Mouse (Mus musculus): ENCODE results near the gene Tom1l1. TPM values are rescaled to one million over a fixed set of nuclear protein-coding genes. Genes with fewer than 3 reads are reported as not detected.

Tom1l1 gene
- total and polyA plus RNA-seq, 3 experiments = 25.4 to 41.3 TPM; not detected in 1

DNA sequence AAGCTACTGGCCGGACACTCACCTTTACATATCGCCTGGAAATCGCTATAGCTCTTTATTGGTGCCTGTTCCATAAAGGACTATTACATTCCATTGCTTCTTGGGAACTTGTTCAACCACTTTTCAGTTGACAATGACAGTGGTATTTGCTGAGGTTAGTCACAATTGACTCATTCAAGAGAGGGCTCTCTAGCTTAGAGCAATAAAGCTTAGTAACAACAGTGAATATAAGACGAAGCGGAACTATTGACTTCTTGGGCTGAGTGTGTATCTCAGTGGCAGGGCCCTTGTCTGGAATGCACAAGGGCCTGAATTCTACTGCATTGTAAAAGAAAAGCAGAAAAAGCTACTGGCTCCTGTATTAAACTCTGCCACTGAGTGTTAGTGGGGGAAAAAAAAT lies 9.6 kb downstream of the Tom1l1 start:
- no peak overlapping the region for H3K27ac ChIP-seq (ENCODE audit: control insufficient read depth, low read depth, low read length)
- no peak overlapping the region for H3K4me3 ChIP-seq (ENCODE audit: control insufficient read depth in 1 of 2, insufficient read depth in 1 of 2, low read depth in 2 of 2, low read length in 2 of 2)
- no peak overlapping the region for H3K9ac ChIP-seq (ENCODE audit: control insufficient read depth, low read depth, low read length, poor library complexity, severe bottlenecking)
- H3K9me3 ChIP-seq (replicated peaks; ENCODE audit: insufficient read depth, low read length) = no peaks in the 10 kb centered on the region
- no peak for TF ChIP-seq ZC3H11A (IDR thresholded peaks at IDR 0.05; ENCODE audit: low read depth, low read length)
- no peak for TF ChIP-seq ETS1 (IDR thresholded peaks at IDR 0.05; ENCODE audit: low read depth, low read length)
- TF ChIP-seq POLR2AphosphoS5 (IDR thresholded peaks at IDR 0.05; ENCODE audit: borderline replicate concordance, low read depth, low read length) = no peak
- TF ChIP-seq TAL1 (IDR thresholded peaks at IDR 0.05; ENCODE audit: low read length) = no peak
- no peak for TF ChIP-seq GATA1 (IDR thresholded peaks at IDR 0.05; ENCODE audit: low read depth, low read length)
- TF ChIP-seq USF1 (IDR thresholded peaks at IDR 0.05; ENCODE audit: low read depth, low read length) = no peak
- no peak for TF ChIP-seq NELFE (IDR thresholded peaks at IDR 0.05; ENCODE audit: low read depth, low read length)
- no peak for TF ChIP-seq CHD1 (IDR thresholded peaks at IDR 0.05; ENCODE audit: low read depth, low read length)
- DNase-seq (ENCODE audit: low read depth, low spot score) = no peak
- no peaks in the 10 kb centered on the region for H3K27me3 ChIP-seq (ENCODE audit: control insufficient read depth in 1 of 2, insufficient read depth in 2 of 2, low read length in 2 of 2)
- peaks cover 3 to 18% of the 10 kb centered on the region in 2 experiments; a peak in 3 of 4 replicates for H3K4me1 ChIP-seq (ENCODE audit: control insufficient read depth in 1 of 2, insufficient read depth in 2 of 2, low read length in 2 of 2)
- H3K79me2 ChIP-seq (ENCODE audit: control insufficient read depth, insufficient read depth, low read length, poor library complexity) = no peaks in the 10 kb centered on the region
- H3K36me3 ChIP-seq (ENCODE audit: control insufficient read depth in 1 of 2, insufficient read depth in 2 of 2, low read length in 2 of 2) = peaks cover 11 to 25% of the 10 kb centered on the region in 2 experiments

DNA sequence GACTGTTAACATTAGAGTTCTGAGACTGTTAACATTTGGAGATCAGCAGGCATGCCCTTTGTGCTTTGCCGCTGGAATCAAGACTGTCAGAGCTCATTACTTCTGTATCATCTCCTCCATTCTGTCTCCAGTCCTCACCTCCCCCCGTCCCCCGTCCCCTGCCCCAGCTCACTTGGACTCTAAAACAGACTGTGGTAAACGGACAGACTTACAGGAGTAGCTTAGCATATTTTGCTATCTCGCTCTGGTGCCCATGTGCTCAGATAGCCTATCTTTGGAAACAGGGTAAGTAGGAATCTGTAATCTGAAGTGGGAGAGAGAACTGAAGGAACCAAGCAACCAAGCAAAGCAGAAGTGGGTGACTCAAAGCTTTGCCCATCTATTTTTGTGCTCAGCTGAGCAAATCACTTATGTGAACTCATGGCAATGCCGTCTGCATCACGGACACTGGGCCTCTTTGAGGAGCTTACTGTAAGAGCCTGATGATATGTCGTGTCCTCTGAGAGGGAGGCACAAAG lies 10.3 kb downstream of the Tom1l1 start:
- Histone ChIP-seq H3K9ac (ENCODE audit: control insufficient read depth, low read depth, low read length, poor library complexity, severe bottlenecking) (no peak overlapping the region), H3K27me3 (ENCODE audit: control insufficient read depth in 1 of 2, insufficient read depth in 2 of 2, low read length in 2 of 2) (no peaks in the 10 kb centered on the region), H3K36me3 (ENCODE audit: control insufficient read depth in 1 of 2, insufficient read depth in 2 of 2, low read length in 2 of 2) (peaks cover 12 to 25% of the 10 kb centered on the region in 2 experiments), H3K79me2 (ENCODE audit: control insufficient read depth, insufficient read depth, low read length, poor library complexity) (no peaks in the 10 kb centered on the region), H3K9me3 (replicated peaks; ENCODE audit: insufficient read depth, low read length) (no peaks in the 10 kb centered on the region), H3K4me1 (ENCODE audit: control insufficient read depth in 1 of 2, insufficient read depth in 2 of 2, low read length in 2 of 2) (peaks cover 3 to 18% of the 10 kb centered on the region in 2 experiments; a peak in 3 of 4 replicates), H3K27ac (ENCODE audit: control insufficient read depth, low read depth, low read length) (no peak overlapping the region), H3K4me3 (ENCODE audit: control insufficient read depth in 1 of 2, insufficient read depth in 1 of 2, low read depth in 2 of 2, low read length in 2 of 2) (no peak overlapping the region)
- DNase-seq (ENCODE audit: low read depth, low spot score) = no peak
- peak in 1 of 2 experiments; percentile 40; a peak in 1 of 4 replicates for TF ChIP-seq EP300 (IDR thresholded peaks at IDR 0.05; ENCODE audit: low read depth in 1 of 2, low read length in 2 of 2)
- TF ChIP-seq ETS1 (IDR thresholded peaks at IDR 0.05; ENCODE audit: low read depth, low read length) = peak; percentile 38; the same call in 1 of the 2 replicates
- 0 out of 2 replicates have a peak, but pooled peaks have one; percentile 36 for TF ChIP-seq RCOR1 (IDR thresholded peaks at IDR 0.05; ENCODE audit: low read depth, low read length)
- no peak for TF ChIP-seq TAL1 (IDR thresholded peaks at IDR 0.05; ENCODE audit: low read length)
- peak; percentile 33; the same call in 1 of the 2 replicates for TF ChIP-seq TCF12 (IDR thresholded peaks at IDR 0.05; ENCODE audit: low read depth, low read length)
- no peak for TF ChIP-seq USF2 (IDR thresholded peaks at IDR 0.05; ENCODE audit: borderline replicate concordance in 1 of 2, insufficient read depth in 1 of 2, low read depth in 1 of 2, low read length in 2 of 2)
- TF ChIP-seq GATA1 (IDR thresholded peaks at IDR 0.05; ENCODE audit: low read depth, low read length) = peak; percentile 58
- no peak for TF ChIP-seq CHD2 (IDR thresholded peaks at IDR 0.05; ENCODE audit: low read length)

DNA sequence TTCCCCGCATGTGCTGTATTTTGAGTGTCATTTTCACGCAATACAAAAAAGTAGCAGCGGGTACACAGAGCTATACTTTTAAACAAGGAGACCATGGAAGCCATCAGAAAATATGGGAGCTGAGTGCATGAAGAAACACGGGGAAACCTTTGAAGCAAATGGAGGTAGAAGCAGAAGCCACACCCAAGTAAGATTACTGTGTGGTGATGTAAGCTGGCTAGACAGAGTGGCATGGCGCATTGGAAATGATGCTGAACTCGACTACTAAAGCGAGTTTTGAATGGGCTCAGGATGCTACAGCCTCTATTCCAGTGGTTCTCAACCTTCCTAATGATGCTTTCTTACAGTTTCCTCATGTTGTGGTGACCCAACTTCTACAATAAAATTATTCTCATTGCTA lies 11.1 kb downstream of the Tom1l1 start:
- Histone ChIP-seq H3K9ac (ENCODE audit: control insufficient read depth, low read depth, low read length, poor library complexity, severe bottlenecking) (no peak overlapping the region), H3K27me3 (ENCODE audit: control insufficient read depth in 1 of 2, insufficient read depth in 2 of 2, low read length in 2 of 2) (no peaks in the 10 kb centered on the region), H3K4me3 (ENCODE audit: control insufficient read depth in 1 of 2, insufficient read depth in 1 of 2, low read depth in 2 of 2, low read length in 2 of 2) (no peak overlapping the region), H3K36me3 (ENCODE audit: control insufficient read depth in 1 of 2, insufficient read depth in 2 of 2, low read length in 2 of 2) (peaks cover 14 to 25% of the 10 kb centered on the region in 2 experiments), H3K4me1 (ENCODE audit: control insufficient read depth in 1 of 2, insufficient read depth in 2 of 2, low read length in 2 of 2) (peaks cover 3 to 18% of the 10 kb centered on the region in 2 experiments; a peak in 3 of 4 replicates), H3K27ac (ENCODE audit: control insufficient read depth, low read depth, low read length) (no peak overlapping the region), H3K79me2 (ENCODE audit: control insufficient read depth, insufficient read depth, low read length, poor library complexity) (no peaks in the 10 kb centered on the region), H3K9me3 (replicated peaks; ENCODE audit: insufficient read depth, low read length) (no peaks in the 10 kb centered on the region)
- DNase-seq (ENCODE audit: low read depth, low spot score) = no peak
- TF ChIP-seq TAL1 (IDR thresholded peaks at IDR 0.05; ENCODE audit: low read length) = no peak
- no peak for TF ChIP-seq GABPA (IDR thresholded peaks at IDR 0.05; ENCODE audit: low read depth, low read length)
- TF ChIP-seq POLR2AphosphoS5 (IDR thresholded peaks at IDR 0.05; ENCODE audit: borderline replicate concordance, low read depth, low read length) = no peak
- no peak for TF ChIP-seq TCF12 (IDR thresholded peaks at IDR 0.05; ENCODE audit: low read depth, low read length)
- TF ChIP-seq MYB (IDR thresholded peaks at IDR 0.05; ENCODE audit: low read depth, low read length) = no peak
- TF ChIP-seq ZMIZ1 (IDR thresholded peaks at IDR 0.05; ENCODE audit: low read depth, low read length) = no peak
- no peak for TF ChIP-seq HCFC1 (IDR thresholded peaks at IDR 0.05; ENCODE audit: low read depth, low read length)
- no peak for TF ChIP-seq MYC (IDR thresholded peaks at IDR 0.05; ENCODE audit: low read depth, low read length)
- no peak for TF ChIP-seq MAZ (IDR thresholded peaks at IDR 0.05; ENCODE audit: low read depth, low read length)
- no peak for TF ChIP-seq SIN3A (IDR thresholded peaks at IDR 0.05; ENCODE audit: low read length)
- TF ChIP-seq ZC3H11A (IDR thresholded peaks at IDR 0.05; ENCODE audit: low read depth, low read length) = no peak
